Mouse (Mus musculus) midbrain, embryonic 15.5 days (tissue): Measurements from ENCODE around the gene Tubd1. TPM values are rescaled to one million over a fixed set of nuclear protein-coding genes. Genes with fewer than 3 reads are reported as not detected.

Experiments used
- ATAC-seq: fragments of 200-750 bp; cut with Nextera tagmentation; replicated peaks from 2 replicates; pipeline ENCODE4 v1.8.0; 2017; ENCODE audit warnings: moderate TSS enrichment
- H3K27ac ChIP-seq: fragments of 300-500 bp; sonication (generic); 2 replicates; pipeline ENCODE4 v1.5.1; 2015; ENCODE audit warnings: mild to moderate bottlenecking, inconsistent platforms
- H3K27me3 ChIP-seq: fragments of 300-500 bp; sonication (generic); replicated peaks from 2 replicates; pipeline ENCODE4 v1.6.1; 2015; ENCODE audit warnings: inconsistent platforms
- H3K36me3 ChIP-seq: fragments of 300-500 bp; sonication (generic); replicated peaks from 2 replicates; pipeline ENCODE4 v1.6.1; 2015; ENCODE audit warnings: inconsistent platforms
- H3K4me1 ChIP-seq: fragments of 300-500 bp; sonication (generic); 2 replicates; pipeline ENCODE4 v1.6.1; 2015; ENCODE audit warnings: inconsistent platforms
- H3K4me2 ChIP-seq: fragments of 300-500 bp; sonication (generic); 2 replicates; pipeline ENCODE4 v1.6.1; 2015; ENCODE audit warnings: inconsistent platforms, mild to moderate bottlenecking, moderate library complexity
- H3K4me3 ChIP-seq: fragments of 300-500 bp; sonication (generic); 2 replicates; pipeline ENCODE4 v1.5.1; 2015; ENCODE audit warnings: mild to moderate bottlenecking, inconsistent platforms
- H3K9ac ChIP-seq: fragments of 300-500 bp; sonication (generic); 2 replicates; pipeline ENCODE4 v1.6.1; 2015; ENCODE audit warnings: mild to moderate bottlenecking, inconsistent platforms
- H3K9me3 ChIP-seq: fragments of 300-500 bp; sonication (generic); 2 replicates; pipeline ENCODE4 v1.6.1; 2016; ENCODE audit warnings: inconsistent platforms
- WGBS: fragments of 180-500 bp; shearing (Covaris S2); methylation state at CpG from one replicate; pipeline ENCODE4 v1.1.7; 2015; ENCODE audit warnings: mixed read lengths; 5-methylcytosine and 5-hydroxymethylcytosine counted together
- microRNA counts: library from miRNA; unstranded; fragments of <30 nt; microRNA quantifications from one replicate; lab custom pipeline; 2016
- microRNA-seq: library from miRNA; unstranded; fragments of <30 nt; microRNA quantifications from one replicate; pipeline ENCODE4, GENCODE M21; 2016
- polyA plus RNA-seq: library from polyadenylated mRNA; unstranded; fragments of >200 nt; fragmentation: Nextera tagmentation; extraction: Ambion mirVana; gene quantifications from 2 replicates; pipeline ENCODE4 v1.2.1, GENCODE M21; 2015

The Tubd1 gene
- polyA plus RNA-seq, 1 experiment from 2014 or later = 6.9 TPM

DNA sequence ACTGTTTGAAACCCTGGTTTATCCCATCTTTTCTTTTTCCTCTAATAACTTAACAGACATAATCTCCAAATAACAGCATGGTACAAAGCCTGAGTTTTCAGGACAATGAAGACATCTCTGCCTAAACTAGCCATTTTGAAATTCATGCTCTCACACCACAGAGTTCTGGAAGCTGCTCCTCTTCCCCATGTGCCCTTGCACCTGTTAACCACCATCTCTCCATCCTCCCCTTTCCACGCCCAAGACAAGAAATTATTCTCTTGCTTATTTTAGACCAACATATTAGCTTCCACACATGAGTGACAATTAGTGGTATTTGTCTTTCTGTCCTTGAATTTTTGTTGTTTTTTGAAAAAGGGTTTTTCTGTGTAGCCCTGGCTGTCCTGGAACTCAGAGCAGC is 67.2 kb downstream of the Tubd1 start:
- Histone ChIP-seq H3K27me3 (no peaks in the 10 kb centered on the region), H3K4me1 (no peaks in the 10 kb centered on the region), H3K4me3 (no peak overlapping the region), H3K9me3 (no peaks in the 10 kb centered on the region), H3K36me3 (no peaks in the 10 kb centered on the region), H3K9ac (no peak overlapping the region), H3K27ac (no peak overlapping the region), H3K4me2 (no peak overlapping the region)
- ATAC-seq = no peak
- 96% methylated on average over 1 of the region's 1 CpGs for WGBS

DNA sequence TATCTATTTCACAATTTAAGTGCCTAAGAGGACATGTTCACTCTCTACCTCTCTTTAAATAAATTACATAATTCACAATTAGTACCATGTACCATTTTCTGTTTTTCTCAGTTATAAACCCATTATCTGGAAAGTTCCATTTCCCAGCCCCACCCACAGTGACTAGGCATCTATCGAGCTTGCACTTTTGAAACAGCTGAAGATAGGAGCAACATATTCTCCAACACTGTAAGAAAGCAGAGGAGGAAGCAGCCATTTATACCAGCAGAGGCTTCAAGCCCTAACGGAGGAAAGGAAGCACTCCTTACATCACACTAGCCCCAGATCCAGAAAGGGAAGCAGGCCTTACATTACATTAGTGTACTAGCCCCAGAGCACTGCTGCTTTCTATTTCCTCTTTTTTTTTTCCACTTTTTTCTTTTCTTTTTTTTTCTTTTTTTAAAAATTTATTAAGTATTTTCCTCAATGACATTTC is 69.3 kb downstream of the Tubd1 start:
- no peaks in the 10 kb centered on the region for H3K36me3 ChIP-seq
- H3K4me2 ChIP-seq = no peak overlapping the region
- H3K4me3 ChIP-seq = no peak overlapping the region
- no peaks in the 10 kb centered on the region for H3K4me1 ChIP-seq
- H3K27ac ChIP-seq = no peak overlapping the region
- no peaks in the 10 kb centered on the region for H3K27me3 ChIP-seq
- no peak for ATAC-seq
- no peaks in the 10 kb centered on the region for H3K9me3 ChIP-seq
- H3K9ac ChIP-seq = no peak overlapping the region
- WGBS = 75% methylated on average over 2 of the region's 2 CpGs

GRCm38 (mm10) chr11:86614607-86615006 is 69.8 kb downstream of the Tubd1 start:
- Histone ChIP-seq H3K9me3 (no peaks in the 10 kb centered on the region), H3K9ac (no peak overlapping the region), H3K27me3 (no peaks in the 10 kb centered on the region), H3K27ac (no peak overlapping the region), H3K4me1 (no peaks in the 10 kb centered on the region), H3K4me2 (no peak overlapping the region), H3K4me3 (no peak overlapping the region), H3K36me3 (no peaks in the 10 kb centered on the region)
- no peak for ATAC-seq
- 86% methylated on average over 5 of the region's 5 CpGs for WGBS

MicroRNAs within 50 kb of the gene (microRNA counts, 519-probe panel; counts per million panel counts)
- microRNA mmu-miR-21 (lab: Ali Mortazavi, UCI) = 3,360 counts per million, percentile 78 among the panel's probes with 10 or more counts

Small RNA genes lying within 50 kb of the gene (microRNA-seq; reads per million reads assigned to microRNA genes)
- gene Mir21a = 3,593 reads per million, percentile 88 among the genes with 10 or more reads in this experiment

Other genes starting within 250 kb of the Tubd1 start
- 8.7 and 9.0 TPM in 2 replicates for gene Med13, start 187.4 kb upstream of the Tubd1 start, polyA plus RNA-seq
- 16.0 and 16.8 TPM in 2 replicates for gene Rnft1, start 60.3 kb upstream of the Tubd1 start, polyA plus RNA-seq
- 49.5 and 53.2 TPM in 2 replicates for gene Rps6kb1, start 186 bp upstream of the Tubd1 start, polyA plus RNA-seq
- 111 TPM in 2 replicates for gene Vmp1, start 138.8 kb downstream of the Tubd1 start, polyA plus RNA-seq
- gene Ptrh2, start 139.0 kb downstream of the Tubd1 start, polyA plus RNA-seq = 30.6 and 30.7 TPM in 2 replicates
- gene Cltc, start 212.6 kb downstream of the Tubd1 start, polyA plus RNA-seq = 152 and 166 TPM in 2 replicates